Mouse (Mus musculus) embryonic stem cell, embryonic (primary cell): ENCODE measurements around the gene Mast4.
"Not testable (repeated sequence)": the region's sequence is repeated elsewhere in the genome, so short reads cannot be mapped to it uniquely, and the experiment has no call there.

Experiments
- CTCF ChIA-PET, 4 experiments: fragments of 300-600 bp in 2 of 4; fragments of 350-600 bp in 2 of 4; sonication (Branson Sonifier 250); formaldehyde crosslinking; loops; one replicate each; lab custom pipeline; 2022; ENCODE audit warnings: inconsistent platforms in 2 of 4; lab: Charles Lee
- POLR2A ChIA-PET, 4 experiments: fragments of 300-600 bp in 2 of 4; fragments of 350-600 bp in 2 of 4; sonication (Branson Sonifier 250); formaldehyde crosslinking; loops; one replicate each; lab custom pipeline; 2022; ENCODE audit warnings: antibody characterized with exemption in 4 of 4, inconsistent platforms in 1 of 4; lab: Charles Lee

Gene Mast4

DNA sequence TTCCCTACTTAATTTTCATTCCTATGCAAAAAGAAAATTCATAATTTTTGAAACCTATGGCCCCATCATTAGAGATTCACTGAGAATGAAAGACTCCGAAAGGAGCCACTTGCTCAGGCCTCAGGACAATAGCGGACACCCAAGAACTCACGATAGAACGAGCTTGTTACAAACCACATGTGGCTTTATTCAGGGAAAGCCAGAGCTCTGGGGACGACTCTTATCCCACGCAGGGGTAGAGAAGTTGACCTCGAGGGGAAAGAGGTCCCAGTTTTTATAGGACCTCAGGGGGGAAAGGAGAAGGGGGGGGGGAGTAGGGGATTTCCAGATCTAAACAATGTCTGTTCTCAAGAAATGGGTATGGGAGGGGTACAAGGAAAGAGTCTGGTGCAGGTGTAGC lies 605.3 kb downstream of the Mast4 start:
- POLR2A ChIA-PET = interaction anchor here in 1 of 4 experiments (1.0 kb wide), 1 partner anchor 169 kb away, joined by 3 read pairs; no protein-coding TSS in a partner anchor
- CTCF ChIA-PET = not testable (repeated sequence)

DNA sequence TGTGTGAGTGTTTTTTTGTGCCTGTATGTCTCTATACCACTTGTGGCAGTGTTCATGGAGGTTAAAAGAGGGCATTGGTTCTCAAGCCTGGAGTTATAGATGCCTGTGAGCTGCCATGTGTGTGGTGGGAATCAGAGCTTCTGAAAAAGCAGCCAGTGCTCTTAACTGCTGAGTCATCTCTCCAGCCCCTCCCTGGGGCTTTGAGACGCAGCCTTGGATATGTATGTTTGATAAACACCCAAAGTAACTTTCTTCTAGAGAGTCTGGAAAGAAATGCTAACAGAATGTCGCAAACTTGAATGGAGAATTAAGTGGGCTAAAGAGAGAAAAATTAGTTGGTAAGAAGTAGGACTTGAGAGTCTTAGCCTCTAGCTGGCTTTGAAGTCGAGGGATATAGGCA lies 606.3 kb downstream of the Mast4 start:
- POLR2A ChIA-PET = interaction anchor here in 1 of 4 experiments (2.0 kb wide), 1 partner anchor 12 kb away, joined by 5 read pairs; no protein-coding TSS in a partner anchor
- CTCF ChIA-PET = no interaction called here

DNA sequence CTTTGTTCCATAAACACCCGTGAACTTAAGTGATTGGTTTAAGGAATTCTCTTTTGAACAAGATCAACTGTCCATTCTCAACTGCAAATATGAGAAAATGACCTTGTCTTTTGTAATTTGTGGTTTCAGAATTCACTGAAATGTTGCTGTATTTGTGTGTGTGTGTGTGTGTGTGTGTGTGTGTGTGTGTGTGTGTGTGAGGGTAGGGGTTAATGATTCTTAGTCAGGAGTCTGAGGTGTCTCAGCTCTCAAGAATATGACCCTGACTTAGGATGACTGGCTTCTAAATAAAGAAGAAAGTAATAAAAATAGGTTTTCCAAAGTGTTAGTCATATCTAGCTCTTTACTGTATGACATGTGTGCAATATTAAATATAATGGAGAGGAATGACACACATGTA lies 607.4 kb downstream of the Mast4 start:
- ChIA-PET CTCF (interaction anchor here in 1 of 4 experiments (0.5 kb wide), 1 partner anchor 8 kb away, joined by 4 read pairs; no protein-coding TSS in a partner anchor), POLR2A (interaction anchor here in 1 of 4 experiments (1.5 to 2.0 kb wide), 2 partner anchors 11 to 13 kb away, joined by 3 to 5 read pairs; no protein-coding TSS in a partner anchor)

DNA sequence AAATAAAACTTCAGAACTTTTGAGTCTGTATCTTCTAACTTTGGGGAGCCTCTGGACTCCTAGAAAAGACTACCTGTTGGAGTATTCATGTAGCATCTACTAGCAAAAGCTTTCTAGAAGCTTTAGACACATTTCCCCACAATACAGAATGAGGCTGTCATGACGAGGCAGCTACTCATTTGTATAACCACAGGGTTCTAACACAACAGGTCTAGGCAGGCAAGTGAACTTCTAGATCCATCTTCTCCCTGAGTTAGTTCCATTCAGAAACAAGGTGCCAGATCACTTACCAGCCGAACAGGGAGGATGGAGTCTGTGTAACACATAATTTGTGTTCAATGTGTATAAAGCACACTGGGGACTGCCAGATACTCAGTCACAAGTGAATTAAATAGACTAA lies 608.4 kb downstream of the Mast4 start:
- ChIA-PET POLR2A (interaction anchor here in 1 of 4 experiments (0.7 to 1.0 kb wide), 2 partner anchors 13 to 15 kb away, joined by 3 to 4 read pairs; no protein-coding TSS in a partner anchor), CTCF (no interaction called here)

DNA sequence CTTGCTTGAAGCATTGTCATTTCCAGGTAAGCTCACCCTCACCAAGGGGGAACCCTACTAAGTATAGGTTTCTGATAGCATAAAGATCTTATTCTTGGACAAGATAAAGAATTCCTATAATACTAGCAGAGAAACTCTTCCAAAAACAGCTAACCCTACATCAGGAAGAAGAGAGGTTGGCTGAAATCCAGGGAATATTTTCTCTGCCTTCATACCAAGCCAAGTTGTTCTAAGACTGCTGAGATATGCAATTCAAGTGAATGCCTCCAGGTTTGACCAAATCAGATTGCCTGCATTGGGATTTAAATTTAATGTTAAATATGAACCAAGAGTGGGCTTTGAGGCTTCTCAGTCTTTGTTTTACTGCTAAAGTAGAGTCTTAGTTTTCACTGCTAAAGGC lies 608.9 kb downstream of the Mast4 start:
- ChIA-PET CTCF (no interaction called here), POLR2A (interaction anchor here in 1 of 4 experiments (0.6 to 1.0 kb wide), 4 partner anchors 12 to 17 kb away, joined by 3 to 4 read pairs (median 3); no protein-coding TSS in a partner anchor)

DNA sequence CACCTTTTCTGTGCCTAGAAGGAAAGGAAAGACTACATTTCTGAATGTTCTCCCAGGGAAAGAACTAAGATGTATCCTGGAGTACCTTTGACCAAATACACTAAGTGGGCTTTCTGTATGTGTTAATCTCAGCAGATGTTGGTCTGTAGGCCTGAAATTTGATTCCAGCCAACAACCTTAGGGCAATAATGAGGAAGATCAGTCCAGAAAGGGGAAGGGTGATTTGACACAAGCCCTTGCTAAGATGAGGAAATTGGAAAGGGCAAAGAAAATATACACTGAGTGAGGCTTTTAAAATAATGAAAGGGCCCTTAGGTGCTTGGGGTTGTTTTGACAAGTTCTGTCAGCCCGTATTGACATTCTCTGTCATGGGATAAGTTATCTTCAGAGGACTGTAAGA lies 617.3 kb downstream of the Mast4 start:
- ChIA-PET POLR2A (no interaction called here), CTCF (no interaction called here)

DNA sequence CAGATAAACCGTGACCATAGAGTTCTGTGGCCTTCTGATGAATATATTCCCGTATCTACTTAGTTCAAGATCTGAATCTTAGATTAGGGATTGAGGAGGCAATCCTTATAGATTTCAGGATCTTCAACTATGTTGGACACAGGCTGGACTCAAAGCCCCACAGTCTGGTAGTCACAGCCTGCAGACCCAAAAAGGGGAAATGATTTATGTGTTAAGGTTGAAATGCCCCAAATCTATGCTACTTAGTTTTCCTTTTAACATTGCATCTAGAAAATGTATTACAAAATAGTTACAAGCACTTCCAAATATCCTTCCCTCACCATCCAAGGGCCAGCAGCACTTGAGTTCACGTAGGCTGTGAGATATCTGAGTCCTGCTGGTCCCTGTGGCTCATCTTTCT lies 633.6 kb downstream of the Mast4 start:
- ChIA-PET CTCF (no interaction called here), POLR2A (interaction anchor here in 2 of 4 experiments (1.7 to 4.3 kb wide), 2 partner anchors 9 to 34 kb away, joined by 3 to 21 read pairs; no protein-coding TSS in a partner anchor)

DNA sequence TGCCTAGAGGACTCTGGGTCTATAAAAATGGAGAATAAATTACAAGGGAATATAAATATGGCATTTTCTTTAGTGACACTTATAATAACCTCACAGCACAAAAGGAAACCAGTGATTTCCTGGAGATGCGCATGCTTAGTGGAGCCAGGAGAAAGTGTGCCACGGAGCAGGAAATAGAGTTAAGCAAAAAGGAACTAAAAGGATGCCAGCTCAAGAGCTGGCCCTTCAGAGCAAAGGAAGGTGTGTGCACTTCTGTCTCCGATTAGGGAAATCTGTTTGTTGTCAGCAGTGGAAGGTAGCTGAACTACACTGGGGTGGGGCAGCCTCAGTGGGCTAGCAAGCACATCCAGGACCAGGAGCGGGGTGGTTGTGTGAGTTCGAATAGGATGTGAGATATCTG lies 634.1 kb downstream of the Mast4 start:
- POLR2A ChIA-PET = interaction anchor here in 2 of 4 experiments (0.5 to 4.3 kb wide), 4 partner anchors 9 to 215 kb away, joined by 3 to 21 read pairs (median 3); no protein-coding TSS in a partner anchor

DNA sequence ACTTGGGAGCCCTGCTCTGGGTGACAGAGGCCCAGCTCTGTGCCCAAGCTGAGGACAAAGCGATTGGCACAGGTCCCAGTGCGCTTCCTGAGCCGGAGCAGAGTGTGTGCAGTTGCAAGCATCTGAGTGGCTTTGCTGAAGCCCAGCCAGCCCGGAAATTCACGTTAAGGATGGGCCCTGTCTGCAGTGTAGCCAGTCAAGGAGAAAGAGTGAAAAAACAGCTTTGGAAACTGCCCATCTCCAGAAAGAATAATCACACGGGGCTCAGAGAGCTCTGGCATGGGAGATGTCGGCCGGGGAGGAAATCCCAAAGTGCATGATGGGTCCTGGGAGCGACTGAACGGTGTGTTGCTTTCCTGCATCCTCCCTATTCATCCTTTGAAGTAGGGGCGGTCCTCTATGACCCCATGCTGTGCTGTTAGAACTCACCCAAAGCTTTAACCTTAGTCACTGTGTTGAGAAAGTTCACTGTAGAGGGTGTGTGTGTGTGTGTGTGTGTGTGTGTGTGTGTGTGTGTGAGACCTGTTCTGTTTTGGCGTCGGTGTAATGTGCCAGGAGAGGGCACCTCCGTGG lies 635.5 kb downstream of the Mast4 start:
- CTCF ChIA-PET = interaction anchor here (0.6 to 1.6 kb wide), 6 partner anchors 10 to 197 kb away, joined by 3 to 5 read pairs (median 4); no protein-coding TSS in a partner anchor
- POLR2A ChIA-PET = interaction anchor here in 3 of 4 experiments (0.5 to 4.3 kb wide), 12 partner anchors 8 to 217 kb away, joined by 3 to 21 read pairs (median 3); no protein-coding TSS in a partner anchor

More for the DNA sequence above, 634.1 kb downstream of the Mast4 start:
- CTCF ChIA-PET = interaction anchor here in 3 of 4 experiments (0.7 to 1.6 kb wide), 3 partner anchors 9 to 22 kb away, joined by 3 to 5 read pairs (median 5); no protein-coding TSS in a partner anchor

DNA sequence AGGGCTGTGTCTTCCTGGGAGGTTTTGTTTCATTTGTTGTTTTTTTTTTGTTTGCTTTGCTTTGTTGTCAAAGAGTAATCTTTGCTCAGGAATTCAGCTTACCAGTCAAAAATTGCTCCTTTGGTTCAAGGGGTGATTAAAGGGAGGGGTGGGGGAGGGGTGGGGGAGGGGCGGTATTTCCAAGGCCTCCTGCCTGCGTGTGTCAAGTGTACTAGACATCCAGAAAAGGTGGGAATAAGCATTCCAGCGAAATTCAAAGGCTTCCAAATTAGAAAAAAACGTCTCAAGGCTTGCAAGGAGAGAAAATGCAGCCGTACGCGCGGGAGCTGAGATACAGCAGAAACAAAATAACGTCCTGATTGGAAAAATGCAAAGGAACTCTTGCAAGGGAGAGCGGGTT lies 636.0 kb downstream of the Mast4 start:
- POLR2A ChIA-PET = interaction anchor here in 3 of 4 experiments (0.6 to 4.3 kb wide), 10 partner anchors 8 to 197 kb away, joined by 3 to 21 read pairs (median 3); no protein-coding TSS in a partner anchor
- CTCF ChIA-PET = interaction anchor here in 3 of 4 experiments (0.6 to 1.3 kb wide), 4 partner anchors 11 to 198 kb away, joined by 3 to 5 read pairs (median 3); no protein-coding TSS in a partner anchor

DNA sequence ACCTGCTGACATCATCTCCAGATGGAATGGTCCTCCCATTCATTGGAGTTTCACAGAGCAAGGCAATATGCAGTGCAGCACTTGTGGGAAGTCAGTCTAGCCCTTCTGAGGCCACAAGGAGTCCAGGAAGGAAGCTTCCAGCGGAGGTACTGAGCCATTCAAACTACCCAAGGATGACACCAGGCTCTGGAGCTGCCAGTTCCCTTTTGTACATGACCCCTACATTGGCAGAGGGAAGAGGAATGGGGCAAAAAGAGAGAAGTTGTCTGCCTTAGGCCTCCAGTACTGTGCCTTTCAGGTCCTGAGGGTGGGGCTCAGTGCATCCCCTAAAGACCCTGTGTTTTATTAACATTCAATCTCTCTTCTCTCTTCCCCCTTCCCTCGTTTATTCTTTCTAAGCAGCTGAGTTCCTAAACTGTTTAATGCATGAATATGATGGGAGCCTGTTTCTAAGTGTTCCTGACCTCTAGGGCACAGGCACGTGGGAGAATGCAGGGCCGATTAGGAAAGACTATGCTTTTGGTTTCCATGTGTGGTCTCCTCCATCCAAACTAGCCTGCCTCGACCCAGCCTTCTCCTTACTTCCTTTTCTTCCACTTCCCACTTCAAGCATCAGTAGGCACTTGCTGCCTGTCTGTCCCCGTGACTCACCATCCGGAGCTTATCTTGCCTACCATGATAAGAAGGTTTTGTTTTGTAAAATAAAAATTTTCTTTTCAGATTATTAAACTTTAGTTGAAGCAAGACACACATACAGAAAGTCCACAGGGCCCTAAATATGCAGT lies 639.0 kb downstream of the Mast4 start:
- ChIA-PET CTCF (interaction anchor here in 1 of 4 experiments (2.4 kb wide), 1 partner anchor 49 kb away, joined by 7 read pairs; no protein-coding TSS in a partner anchor), POLR2A (interaction anchor here in 1 of 4 experiments (0.7 to 2.5 kb wide), 2 partner anchors 11 to 13 kb away, joined by 3 to 11 read pairs; no protein-coding TSS in a partner anchor)

DNA sequence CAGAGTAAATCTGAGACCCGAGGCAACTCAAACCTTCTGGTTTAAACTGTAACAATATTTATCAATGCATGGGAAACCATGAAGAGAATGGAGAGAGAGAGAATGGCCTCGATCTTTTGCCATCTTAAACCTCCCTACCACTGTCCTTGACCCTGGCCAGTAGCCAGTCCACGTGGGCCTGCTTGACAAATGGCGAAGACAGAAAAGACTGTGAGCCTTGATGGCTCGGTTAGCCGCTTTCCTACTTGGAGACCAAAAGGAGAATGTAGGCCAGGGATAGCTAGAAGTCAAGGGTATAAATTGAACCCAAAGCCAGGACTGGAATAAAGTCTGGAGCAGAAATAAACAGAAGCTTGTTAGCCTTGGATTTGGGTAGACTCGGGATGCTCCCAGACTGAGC lies 640.1 kb downstream of the Mast4 start:
- CTCF ChIA-PET = interaction anchor here in 3 of 4 experiments (0.5 to 2.4 kb wide), 4 partner anchors 40 to 440 kb away, joined by 3 to 7 read pairs (median 4); no protein-coding TSS in a partner anchor
- POLR2A ChIA-PET = interaction anchor here in 1 of 4 experiments (2.5 kb wide), 1 partner anchor 15 kb away, joined by 11 read pairs; no protein-coding TSS in a partner anchor

DNA sequence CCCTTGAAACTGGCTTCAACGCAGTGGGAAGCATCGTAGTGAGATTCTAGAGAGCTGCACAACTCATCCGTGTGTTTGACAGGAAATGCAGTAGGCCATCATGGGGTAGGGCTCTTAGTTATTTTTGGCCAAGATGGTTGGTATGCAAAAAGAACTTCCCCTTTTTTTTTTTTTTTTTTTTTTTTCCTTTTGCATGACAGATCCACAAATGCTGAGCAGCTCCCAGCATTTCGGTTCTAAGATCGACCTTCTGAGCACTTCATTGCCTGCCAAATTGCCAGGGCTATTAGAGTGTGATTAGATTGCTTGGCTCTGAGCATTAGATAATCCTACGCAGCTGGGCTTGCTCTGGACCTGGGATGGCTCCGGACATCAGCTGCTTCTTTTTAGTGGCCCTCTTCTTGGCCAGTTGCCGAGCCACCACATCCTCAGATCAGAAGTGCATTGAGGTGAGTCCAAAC lies 640.9 kb downstream of the Mast4 start, which contains the start of gene Cd180:
Gene Cd180 (plus strand): TSS at position 218 of the 461 bp plus-strand sequence.
- POLR2A ChIA-PET = interaction anchor here in 3 of 4 experiments (0.5 to 2.5 kb wide), 9 partner anchors 10 to 289 kb away, joined by 3 to 11 read pairs (median 4); no protein-coding TSS in a partner anchor

DNA sequence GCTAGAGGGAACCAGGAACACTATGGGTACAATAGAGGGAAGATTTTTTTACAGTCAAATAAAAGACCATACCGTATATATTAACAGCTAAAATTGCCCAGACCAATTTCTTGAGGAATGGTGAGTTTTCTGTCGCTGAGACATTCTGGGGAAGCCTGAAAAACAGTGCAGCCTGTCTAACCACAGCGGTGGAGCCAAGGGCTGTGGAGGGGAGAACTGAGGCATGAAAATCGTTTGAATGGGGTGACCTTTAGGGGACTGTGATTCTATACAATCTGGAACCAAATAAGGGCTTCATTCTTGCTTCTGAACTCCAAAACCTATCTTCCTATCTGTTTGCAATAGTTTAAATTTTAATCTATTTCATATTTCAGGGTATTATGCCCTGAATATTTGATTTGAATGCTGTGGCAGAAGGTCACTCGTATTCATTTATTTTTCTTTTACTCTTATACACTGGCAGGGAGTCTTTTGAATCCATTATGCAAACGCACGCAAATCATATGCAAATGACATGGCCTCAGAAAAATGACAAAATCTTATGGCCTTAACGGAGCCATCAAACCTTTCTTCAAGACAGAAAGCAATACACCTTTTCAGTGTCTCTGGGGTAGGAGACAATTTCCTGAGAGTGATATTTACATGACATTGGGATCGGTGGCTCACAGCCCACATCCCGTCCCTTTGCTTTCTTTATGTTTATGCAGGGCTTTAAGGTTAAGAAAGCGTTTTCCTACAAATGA lies 642.7 kb downstream of the Mast4 start:
- ChIA-PET CTCF (no interaction called here), POLR2A (interaction anchor here in 1 of 4 experiments (1.4 to 1.8 kb wide), 2 partner anchors 7 to 45 kb away, joined by 3 to 4 read pairs; no protein-coding TSS in a partner anchor)

More for the DNA sequence above, 640.9 kb downstream of the Mast4 start, which contains the start of gene Cd180:
- CTCF ChIA-PET = interaction anchor here in 3 of 4 experiments (0.5 to 2.4 kb wide), 4 partner anchors 12 to 52 kb away, joined by 3 to 17 read pairs (median 5); no protein-coding TSS in a partner anchor

DNA sequence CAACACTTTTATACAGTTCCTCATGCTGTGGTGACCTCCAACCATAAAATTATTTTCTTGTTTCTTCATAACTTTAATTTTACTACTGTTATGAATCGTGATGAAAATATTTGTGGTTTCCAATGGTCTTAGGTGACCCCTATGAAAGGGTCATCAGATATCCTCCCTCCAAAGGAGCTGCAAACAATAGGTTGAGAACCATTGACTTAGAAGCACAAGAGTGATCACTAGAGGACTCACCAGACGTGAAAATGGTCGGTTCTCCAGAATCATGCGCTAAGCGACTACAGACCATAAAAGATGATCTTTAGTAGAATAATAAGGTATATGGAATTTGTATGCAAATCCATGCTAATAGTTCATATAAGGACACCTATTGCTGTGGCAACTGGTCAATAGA lies 644.1 kb downstream of the Mast4 start:
- ChIA-PET CTCF (no interaction called here), POLR2A (interaction anchor here in 1 of 4 experiments (0.9 to 1.5 kb wide), 4 partner anchors 7 to 407 kb away, joined by 3 read pairs; no protein-coding TSS in a partner anchor)

DNA sequence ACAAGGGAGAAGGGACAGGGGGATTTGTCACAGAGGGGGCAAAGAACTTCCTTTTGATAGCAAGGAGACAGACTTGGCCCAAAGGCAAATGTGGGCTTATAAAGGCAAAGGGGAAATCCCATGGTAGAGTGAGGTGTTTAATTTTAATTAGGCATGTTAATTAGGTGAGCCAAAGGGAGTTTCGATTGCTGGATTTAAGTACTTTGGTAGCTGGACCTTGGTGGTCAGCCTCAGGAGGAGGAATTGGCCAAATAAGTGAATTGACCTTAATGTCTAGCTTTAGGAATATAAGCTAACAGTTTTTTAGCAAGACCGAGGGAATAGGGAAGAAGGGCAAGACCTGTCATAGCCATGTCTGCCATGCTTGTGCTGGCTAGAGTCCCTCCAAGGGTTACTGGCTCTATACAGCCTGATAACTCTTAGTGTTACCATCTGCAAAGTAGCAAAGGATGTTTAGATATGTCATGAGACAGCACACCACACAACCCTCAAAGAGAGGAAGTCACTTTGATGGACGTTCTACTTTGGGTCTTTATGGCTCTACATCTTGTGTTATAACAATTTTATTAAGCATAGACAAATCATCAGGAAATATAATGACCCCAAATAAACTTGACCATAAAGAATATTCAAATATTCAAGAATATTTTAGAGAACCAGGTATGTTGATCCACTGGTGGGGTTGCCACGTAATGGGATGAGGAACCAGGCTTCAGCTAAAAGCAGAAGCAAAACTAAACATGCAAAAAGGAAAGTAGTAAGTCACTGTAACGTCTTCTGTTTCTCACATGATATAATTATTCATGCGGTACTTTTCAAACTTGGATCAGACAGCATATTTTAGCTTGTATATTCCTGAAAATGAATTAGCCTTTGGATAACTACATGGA lies 644.9 kb downstream of the Mast4 start:
- ChIA-PET CTCF (no interaction called here), POLR2A (interaction anchor here in 1 of 4 experiments (0.9 to 1.5 kb wide), 4 partner anchors 8 to 408 kb away, joined by 3 read pairs; no protein-coding TSS in a partner anchor)
